Mouse (Mus musculus) olfactory bulb, adult 2 months (tissue): ENCODE results near the gene Nme8.

Experiments used
- CTCF ChIP-seq: fragments of 200-500 bp; IDR thresholded peaks from 2 replicates; pipeline ENCODE4 v1.5.1; 2012; ENCODE audit warnings: low read depth, mild to moderate bottlenecking, low read length, moderate library complexity; ENCODE audit not compliant: insufficient read depth
- POLR2A ChIP-seq: fragments of 200-500 bp; IDR thresholded peaks from 2 replicates; pipeline ENCODE4 v1.6.1; 2012; ENCODE audit warnings: mild to moderate bottlenecking, low read depth, low read length, moderate library complexity; ENCODE audit not compliant: insufficient read depth

DNA sequence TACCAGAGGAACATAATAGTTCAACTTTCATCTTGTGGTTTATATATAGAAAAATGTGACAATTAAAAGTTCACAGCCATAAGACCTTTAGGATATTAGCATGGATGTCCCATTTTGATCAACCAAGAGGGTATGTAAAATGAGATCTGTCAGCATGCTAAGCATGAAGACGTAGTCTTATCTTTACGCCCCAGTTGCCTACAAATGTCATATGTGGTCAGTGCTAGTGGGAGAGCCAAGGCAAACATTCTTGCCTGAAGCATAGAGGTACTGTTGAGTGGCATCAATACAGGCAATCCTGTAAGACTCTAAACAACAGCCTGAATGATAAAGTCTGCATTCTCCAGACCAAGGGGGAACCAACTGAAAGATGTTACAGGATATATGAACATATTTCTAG lies 45.2 kb downstream of the Nme8 start:
- TF ChIP-seq CTCF = no peak
- TF ChIP-seq POLR2A = no peak
